Mouse (Mus musculus) kidney, embryonic 16.5 days (tissue): Measurements from ENCODE around the gene Thsd7b. TPM values are rescaled to one million over a fixed set of nuclear protein-coding genes. Genes with fewer than 3 reads are reported as not detected.
"Not testable (repeated sequence)": the region's sequence is repeated elsewhere in the genome, so short reads cannot be mapped to it uniquely, and the experiment has no call there.

Experiments used
- ATAC-seq: fragments of 200-750 bp; cut with Nextera tagmentation; 2 replicates; pipeline ENCODE4 v1.8.0; 2017; ENCODE audit warnings: moderate TSS enrichment; ENCODE audit not compliant: low FRiP score, low TSS enrichment
- H3K27ac ChIP-seq: fragments of 300-500 bp; sonication (generic); 2 replicates; pipeline ENCODE4 v1.5.1; 2014; ENCODE audit warnings: low read length
- H3K27me3 ChIP-seq: fragments of 300-500 bp; sonication (generic); 2 replicates; pipeline ENCODE4 v1.6.1; 2014; ENCODE audit warnings: low read length, control low read depth, mixed read lengths; ENCODE audit not compliant: insufficient read depth
- H3K36me3 ChIP-seq: fragments of 300-500 bp; sonication (generic); 2 replicates; pipeline ENCODE4 v1.6.1; 2014; ENCODE audit warnings: low read length, control low read depth, mixed read lengths; ENCODE audit not compliant: insufficient read depth
- H3K4me1 ChIP-seq: fragments of 300-500 bp; sonication (generic); 2 replicates; pipeline ENCODE4 v1.6.1; 2014; ENCODE audit warnings: low read length, control low read depth, mixed read lengths; ENCODE audit not compliant: insufficient read depth
- H3K4me2 ChIP-seq: fragments of 300-500 bp; sonication (generic); replicated peaks from 2 replicates; pipeline ENCODE4 v1.6.1; 2014; ENCODE audit warnings: low read depth, low read length
- H3K4me3 ChIP-seq: fragments of 300-500 bp; sonication (generic); 2 replicates; pipeline ENCODE4 v1.5.1; 2014; ENCODE audit warnings: mild to moderate bottlenecking, low read length
- H3K9ac ChIP-seq: fragments of 300-500 bp; sonication (generic); replicated peaks from 2 replicates; pipeline ENCODE4 v1.6.1; 2014; ENCODE audit warnings: low read length
- H3K9me3 ChIP-seq: fragments of 300-500 bp; sonication (generic); 2 replicates; pipeline ENCODE4 v1.6.1; 2016; ENCODE audit warnings: low read length, control low read depth
- WGBS: fragments of 180-500 bp; shearing (Covaris S2); extraction: QIAGEN DNeasy Blood & Tissue Kit; methylation state at CpG from one replicate; pipeline ENCODE4 v1.1.7; 2014; 5-methylcytosine and 5-hydroxymethylcytosine counted together
- polyA plus RNA-seq: library from polyadenylated mRNA; unstranded; fragments of >200 nt; fragmentation: Nextera tagmentation; extraction: Ambion mirVana; gene quantifications from 2 replicates; pipeline ENCODE4 v1.2.1, GENCODE M21; 2015

Thsd7b gene
- polyA plus RNA-seq, 1 experiment from 2014 or later, result 0.65 TPM

DNA sequence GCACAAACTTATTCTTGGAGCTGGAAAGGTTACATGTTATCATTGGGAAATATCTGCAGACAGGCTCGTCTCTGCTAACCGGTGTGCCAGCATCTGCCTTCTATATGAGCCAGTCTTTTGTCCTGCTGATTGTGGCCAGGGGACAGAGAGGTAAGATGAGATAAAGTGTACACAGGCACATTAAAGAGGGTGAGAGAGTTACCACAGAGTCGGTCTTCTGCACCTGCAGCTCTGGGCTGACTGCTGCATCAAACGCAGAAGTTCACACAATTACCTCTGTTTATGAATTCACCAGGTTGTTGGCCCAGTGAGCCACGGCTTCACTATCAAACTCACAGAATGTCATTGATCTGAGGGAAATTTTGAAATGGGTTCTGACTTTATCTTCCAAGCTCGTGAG lies 896.8 kb downstream of the Thsd7b start:
- no peak overlapping the region for H3K9ac ChIP-seq
- no peaks in the 10 kb centered on the region for H3K9me3 ChIP-seq
- no peaks in the 10 kb centered on the region for H3K4me1 ChIP-seq
- H3K36me3 ChIP-seq, result no peaks in the 10 kb centered on the region
- no peak overlapping the region for H3K4me3 ChIP-seq
- no peak for ATAC-seq
- no peak overlapping the region for H3K27ac ChIP-seq
- no peaks in the 10 kb centered on the region for H3K27me3 ChIP-seq
- no peak overlapping the region for H3K4me2 ChIP-seq
- 75% methylated on average over 6 of the region's 6 CpGs for WGBS

- Histone ChIP-seq H3K27ac (no peak overlapping the region), H3K4me1 (no peaks in the 10 kb centered on the region), H3K9ac (no peak overlapping the region), H3K9me3 (no peaks in the 10 kb centered on the region), H3K4me3 (no peak overlapping the region), H3K4me2 (no peak overlapping the region), H3K27me3 (no peaks in the 10 kb centered on the region), H3K36me3 (no peaks in the 10 kb centered on the region)
- 76% methylated on average over 1 of the region's 1 CpGs for WGBS
- no peak for ATAC-seq
Measured at GRCm38 (mm10) chr1:130170290-130170689, 897.2 kb downstream of the Thsd7b start.

DNA sequence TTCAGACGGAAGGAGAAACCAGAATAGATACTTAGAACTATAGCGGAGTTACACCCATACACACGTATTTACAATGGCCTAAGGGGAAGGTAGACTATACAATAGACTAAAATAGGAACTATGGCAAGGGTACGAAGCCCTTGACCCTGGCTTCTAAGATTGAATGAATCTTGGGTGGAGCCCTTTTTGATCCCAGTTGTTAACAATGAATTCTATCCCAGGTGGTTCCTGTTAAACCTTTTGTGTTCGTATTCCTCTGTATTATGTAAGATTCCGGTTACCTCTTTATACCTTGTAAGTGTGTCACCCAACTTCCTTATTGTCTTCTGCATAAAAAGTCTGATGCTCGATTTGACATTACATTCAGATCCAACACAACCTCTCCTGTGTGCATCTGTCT lies 913.7 kb downstream of the Thsd7b start:
- ATAC-seq, H3K27me3 ChIP-seq, H3K4me3 ChIP-seq, H3K36me3 ChIP-seq, H3K4me1 ChIP-seq, H3K9ac ChIP-seq, H3K27ac ChIP-seq, H3K4me2 ChIP-seq, H3K9me3 ChIP-seq: not testable (repeated sequence)
- WGBS, result 88% methylated on average over 7 of the region's 7 CpGs

DNA sequence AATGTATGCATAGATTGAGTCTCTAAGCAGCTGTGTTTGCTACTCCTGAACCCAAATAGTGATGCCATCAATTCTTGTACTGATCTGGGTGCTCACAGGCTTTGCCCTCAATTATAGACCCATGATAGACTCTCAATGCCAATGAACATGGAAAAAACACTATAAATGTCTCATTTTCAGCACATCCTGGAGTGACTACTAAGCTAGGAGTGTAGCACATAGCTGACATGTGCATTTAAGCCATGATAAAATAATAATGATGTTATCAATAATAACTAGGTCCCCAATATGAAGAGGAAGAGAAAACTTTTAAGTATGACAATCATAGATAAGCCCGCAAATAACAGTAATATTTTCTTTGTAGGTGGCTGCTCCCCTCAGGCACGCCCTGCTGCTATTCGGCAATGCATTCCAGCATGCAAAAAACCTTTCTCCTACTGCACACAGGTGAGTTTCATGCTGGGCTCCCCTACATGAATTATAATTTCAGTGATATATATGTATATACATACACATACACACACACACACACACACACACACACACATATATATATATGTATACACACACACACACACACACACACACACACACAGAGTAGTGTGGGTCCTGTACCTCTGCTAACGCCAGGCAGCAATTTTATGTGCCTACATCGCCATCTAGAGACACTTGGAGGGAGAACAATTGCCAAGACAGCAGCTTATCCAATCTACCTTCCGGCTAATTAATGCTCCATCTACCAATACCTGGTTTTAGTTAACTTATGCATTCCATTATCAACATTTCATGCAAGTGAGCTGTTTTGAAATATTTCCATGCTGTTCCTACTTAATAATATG lies 919.3 kb downstream of the Thsd7b start:
- no peaks in the 10 kb centered on the region for H3K27me3 ChIP-seq
- H3K4me1 ChIP-seq, result no peaks in the 10 kb centered on the region
- H3K4me2 ChIP-seq, result no peak overlapping the region
- no peaks in the 10 kb centered on the region for H3K9me3 ChIP-seq
- H3K36me3 ChIP-seq, result no peaks in the 10 kb centered on the region
- no peak overlapping the region for H3K4me3 ChIP-seq
- peak; percentile 65; the same call in 1 of the 2 replicates for ATAC-seq
- H3K9ac ChIP-seq, result no peak overlapping the region
- H3K27ac ChIP-seq, result no peak overlapping the region
- WGBS, result 47% methylated on average over 6 of the region's 6 CpGs

DNA sequence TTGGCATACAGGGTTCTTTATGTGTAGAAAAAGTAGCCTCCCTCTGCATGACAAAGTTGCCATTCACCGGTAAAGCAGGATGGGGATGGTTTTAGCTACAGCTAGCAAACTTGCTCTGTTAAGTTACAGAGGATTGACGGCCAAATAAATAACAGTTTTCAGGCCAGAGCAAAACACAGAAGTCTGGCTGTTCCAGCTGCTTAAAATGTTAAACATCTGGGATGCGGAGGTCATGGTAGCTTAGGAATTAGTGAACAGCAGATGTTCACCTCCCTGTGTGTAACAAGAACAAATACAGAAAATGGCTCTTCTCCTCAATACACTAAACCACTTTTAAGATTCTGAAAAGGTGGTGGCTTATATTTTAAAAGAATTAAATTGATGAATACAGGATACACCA lies 944.3 kb downstream of the Thsd7b start:
- Histone ChIP-seq H3K36me3 (no peaks in the 10 kb centered on the region), H3K4me1 (no peaks in the 10 kb centered on the region), H3K4me2 (no peak overlapping the region), H3K9ac (no peak overlapping the region), H3K9me3 (no peaks in the 10 kb centered on the region), H3K27ac (no peak overlapping the region), H3K4me3 (no peak overlapping the region), H3K27me3 (no peaks in the 10 kb centered on the region)
- no peak for ATAC-seq
- WGBS, result 70% methylated on average over 3 of the region's 3 CpGs

DNA sequence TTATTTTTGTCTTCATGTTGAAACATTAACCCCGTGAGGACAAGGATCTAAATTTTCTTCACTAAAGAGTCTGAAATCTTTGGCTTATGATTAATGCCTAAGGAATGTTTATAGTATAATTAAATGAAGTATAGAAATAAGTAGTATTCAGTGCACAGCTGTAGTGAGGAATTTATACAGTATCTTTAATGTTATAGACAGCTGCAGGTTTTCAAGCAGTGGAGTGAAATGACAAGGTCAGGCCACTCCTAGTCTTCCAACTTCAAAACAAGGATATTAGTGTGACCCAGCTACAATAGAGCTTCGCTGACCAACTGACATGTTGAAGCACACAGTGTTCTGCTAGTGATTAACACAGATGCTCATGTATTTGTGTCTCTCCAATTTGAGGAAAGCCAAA lies 949.8 kb downstream of the Thsd7b start:
- ATAC-seq, result peak; percentile 73
- Histone ChIP-seq H3K27ac (no peak overlapping the region), H3K4me2 (no peak overlapping the region), H3K9me3 (peaks cover 5% of the 10 kb centered on the region; the same call in 1 of the 2 replicates), H3K4me1 (no peaks in the 10 kb centered on the region), H3K36me3 (no peaks in the 10 kb centered on the region), H3K4me3 (no peak overlapping the region), H3K9ac (no peak overlapping the region), H3K27me3 (no peaks in the 10 kb centered on the region)
- 38% methylated on average over 2 of the region's 2 CpGs for WGBS

- H3K4me2 ChIP-seq, result no peak overlapping the region
- no peak overlapping the region for H3K9ac ChIP-seq
- no peak overlapping the region for H3K27ac ChIP-seq
- ATAC-seq, result no peak
- WGBS, result 73% methylated on average over 3 of the region's 3 CpGs
- no peaks in the 10 kb centered on the region for H3K4me1 ChIP-seq
- no peak overlapping the region for H3K4me3 ChIP-seq
- no peaks in the 10 kb centered on the region for H3K36me3 ChIP-seq
- no peaks in the 10 kb centered on the region for H3K27me3 ChIP-seq
- H3K9me3 ChIP-seq, result no peaks in the 10 kb centered on the region
Measured at GRCm38 (mm10) chr1:130245563-130245962, 972.5 kb downstream of the Thsd7b start.

GRCm38 (mm10) chr1:130246264-130246663 lies 973.2 kb downstream of the Thsd7b start:
- H3K9me3 ChIP-seq, H3K9ac ChIP-seq, H3K27me3 ChIP-seq, H3K27ac ChIP-seq, H3K4me1 ChIP-seq, H3K4me3 ChIP-seq, ATAC-seq, H3K4me2 ChIP-seq, H3K36me3 ChIP-seq: not testable (repeated sequence)
- WGBS, result 88% methylated on average over 4 of the region's 4 CpGs

DNA sequence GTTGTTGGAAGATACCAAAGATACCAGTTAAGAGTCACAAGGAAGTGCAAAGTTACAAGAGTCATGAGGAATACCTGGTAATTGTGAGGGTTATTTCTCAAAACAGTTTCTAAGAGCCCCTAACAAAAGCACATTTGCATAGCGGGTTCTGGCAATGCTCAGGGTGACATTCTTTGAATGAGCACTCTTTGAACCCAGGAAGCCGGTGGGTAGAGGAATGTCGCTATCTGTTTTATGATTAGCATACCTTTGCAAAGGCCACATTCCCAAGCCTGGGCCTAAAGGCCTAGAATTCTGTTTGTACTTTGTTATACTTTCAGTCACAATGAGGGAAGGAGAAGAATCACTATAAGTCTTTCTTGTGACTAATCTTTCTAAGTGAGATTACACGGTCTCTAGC lies 973.8 kb downstream of the Thsd7b start:
- H3K9me3 ChIP-seq, H3K27me3 ChIP-seq, H3K4me2 ChIP-seq, H3K4me3 ChIP-seq, ATAC-seq, H3K4me1 ChIP-seq, H3K36me3 ChIP-seq, H3K9ac ChIP-seq, H3K27ac ChIP-seq: not testable (repeated sequence)
- WGBS, result 93% methylated on average over 4 of the region's 4 CpGs

GRCm38 (mm10) chr1:130262046-130262445 lies 988.9 kb downstream of the Thsd7b start:
- H3K36me3 ChIP-seq, result no peaks in the 10 kb centered on the region
- H3K4me1 ChIP-seq, result no peaks in the 10 kb centered on the region
- WGBS, result 75% methylated on average over 6 of the region's 6 CpGs
- H3K4me2 ChIP-seq, result no peak overlapping the region
- no peaks in the 10 kb centered on the region for H3K9me3 ChIP-seq
- no peak for ATAC-seq
- no peak overlapping the region for H3K9ac ChIP-seq
- no peaks in the 10 kb centered on the region for H3K27me3 ChIP-seq
- H3K4me3 ChIP-seq, result no peak overlapping the region
- H3K27ac ChIP-seq, result no peak overlapping the region
